Mouse (Mus musculus): ENCODE data around the gene Dmrt1. TPM values are rescaled to one million over a fixed set of nuclear protein-coding genes. Genes with fewer than 3 reads are reported as not detected.
A peak's percentile ranks its signal among the peaks of the same experiment; 100 is the strongest.

Dmrt1 gene
- polyA plus RNA-seq, 1 experiment from 2014 or later = 0.14 TPM

- Histone ChIP-seq H3K4me3 (ENCODE audit: low read depth, low read length) (peak within 1 kb of the TSS; percentile 48), H3K9ac (ENCODE audit: low read depth, low read length) (no peak within 1 kb of the TSS)
These were observed 104.6 kb downstream of the Dmrt1 start, which contains the start of gene Dmrt3 for GRCm38 (mm10) chr19:25610015-25610410. Dmrt3 (plus strand) TSS chr19:25610301.

GRCm38 (mm10) chr19:25610411-25611111 is 105.1 kb downstream of the Dmrt1 start:
- ATAC-seq (replicated peaks; ENCODE audit: insufficient number of reproducible peaks, low FRiP score, low TSS enrichment) = no peak
- H3K27ac ChIP-seq (ENCODE audit: low read depth, low read length) = no peak overlapping the region

More at GRCm38 (mm10) chr19:25610015-25610410, 104.6 kb downstream of the Dmrt1 start, which contains the start of gene Dmrt3:
- ATAC-seq (replicated peaks; ENCODE audit: insufficient number of reproducible peaks, low FRiP score, low TSS enrichment) = 0 out of 2 replicates have a peak, but pooled peaks have one; percentile 36
- Histone ChIP-seq H3K9me3 (replicated peaks; ENCODE audit: control insufficient read depth, low read length) (no peaks in the 10 kb centered on the region), H3K36me3 (ENCODE audit: control insufficient read depth, insufficient read depth, low read length) (no peaks in the 10 kb centered on the region), H3K27ac (ENCODE audit: low read depth, low read length) (no peak within 1 kb of the TSS), H3K4me2 (peak within 1 kb of the TSS; percentile 86), H3K4me1 (ENCODE audit: control insufficient read depth, insufficient read depth, low read length) (peaks cover 22% of the 10 kb centered on the region), H3K27me3 (ENCODE audit: control insufficient read depth, insufficient read depth, low read length) (peaks cover 93% of the 10 kb centered on the region)
- 0% methylated on average over 26 of the region's 29 CpGs for WGBS (ENCODE audit: insufficient replicate concordance)

GRCm38 (mm10) chr19:25611116-25611515 is 105.7 kb downstream of the Dmrt1 start:
- Histone ChIP-seq H3K4me3 (ENCODE audit: low read depth, low read length) (peak overlapping the region; percentile 48), H3K4me1 (ENCODE audit: control insufficient read depth, insufficient read depth, low read length) (peaks cover 15% of the 10 kb centered on the region), H3K9ac (ENCODE audit: low read depth, low read length) (no peak overlapping the region), H3K4me2 (peak overlapping the region; percentile 86), H3K36me3 (ENCODE audit: control insufficient read depth, insufficient read depth, low read length) (no peaks in the 10 kb centered on the region), H3K9me3 (replicated peaks; ENCODE audit: control insufficient read depth, low read length) (no peaks in the 10 kb centered on the region), H3K27ac (ENCODE audit: low read depth, low read length) (no peak overlapping the region), H3K27me3 (ENCODE audit: control insufficient read depth, insufficient read depth, low read length) (peaks cover 93% of the 10 kb centered on the region)
- no peak for ATAC-seq (replicated peaks; ENCODE audit: insufficient number of reproducible peaks, low FRiP score, low TSS enrichment)
- under 1% methylated on average over 40 of the region's 42 CpGs for WGBS (ENCODE audit: insufficient replicate concordance)

More at GRCm38 (mm10) chr19:25610411-25611111, 105.1 kb downstream of the Dmrt1 start:
- H3K9me3 ChIP-seq (replicated peaks; ENCODE audit: control insufficient read depth, low read length) = no peaks in the 10 kb centered on the region
- peak overlapping the region; percentile 48 for H3K4me3 ChIP-seq (ENCODE audit: low read depth, low read length)
- peaks cover 21% of the 10 kb centered on the region for H3K4me1 ChIP-seq (ENCODE audit: control insufficient read depth, insufficient read depth, low read length)
- H3K36me3 ChIP-seq (ENCODE audit: control insufficient read depth, insufficient read depth, low read length) = no peaks in the 10 kb centered on the region
- H3K4me2 ChIP-seq = peak overlapping the region; percentile 86
- peaks cover 93% of the 10 kb centered on the region for H3K27me3 ChIP-seq (ENCODE audit: control insufficient read depth, insufficient read depth, low read length)
- under 1% methylated on average over 62 of the region's 71 CpGs for WGBS (ENCODE audit: insufficient replicate concordance)
- H3K9ac ChIP-seq (ENCODE audit: low read depth, low read length) = no peak overlapping the region

- H3K27ac ChIP-seq (ENCODE audit: low read depth, low read length) = no peak overlapping the region
- no peak overlapping the region for H3K4me3 ChIP-seq (ENCODE audit: low read depth, low read length)
- no peaks in the 10 kb centered on the region for H3K9me3 ChIP-seq (replicated peaks; ENCODE audit: control insufficient read depth, low read length)
- 5% methylated on average over 16 of the region's 16 CpGs for WGBS (ENCODE audit: insufficient replicate concordance)
- H3K36me3 ChIP-seq (ENCODE audit: control insufficient read depth, insufficient read depth, low read length) = no peaks in the 10 kb centered on the region
- no peak for ATAC-seq (replicated peaks; ENCODE audit: insufficient number of reproducible peaks, low FRiP score, low TSS enrichment)
- peaks cover 93% of the 10 kb centered on the region for H3K27me3 ChIP-seq (ENCODE audit: control insufficient read depth, insufficient read depth, low read length)
- H3K9ac ChIP-seq (ENCODE audit: low read depth, low read length) = no peak overlapping the region
- H3K4me1 ChIP-seq (ENCODE audit: control insufficient read depth, insufficient read depth, low read length) = peaks cover 14% of the 10 kb centered on the region
- H3K4me2 ChIP-seq = no peak overlapping the region
These were observed 106.7 kb downstream of the Dmrt1 start for GRCm38 (mm10) chr19:25611876-25612805.

- H3K4me3 ChIP-seq (ENCODE audit: low read depth, low read length) = no peak overlapping the region
These were observed 107.4 kb downstream of the Dmrt1 start for GRCm38 (mm10) chr19:25612806-25613295.

GRCm38 (mm10) chr19:25613476-25614300 is 108.3 kb downstream of the Dmrt1 start:
- Histone ChIP-seq H3K27ac (ENCODE audit: low read depth, low read length) (no peak overlapping the region), H3K9me3 (replicated peaks; ENCODE audit: control insufficient read depth, low read length) (no peaks in the 10 kb centered on the region), H3K9ac (ENCODE audit: low read depth, low read length) (no peak overlapping the region), H3K4me3 (ENCODE audit: low read depth, low read length) (no peak overlapping the region), H3K4me1 (ENCODE audit: control insufficient read depth, insufficient read depth, low read length) (peaks cover 14% of the 10 kb centered on the region), H3K36me3 (ENCODE audit: control insufficient read depth, insufficient read depth, low read length) (no peaks in the 10 kb centered on the region), H3K4me2 (no peak overlapping the region), H3K27me3 (ENCODE audit: control insufficient read depth, insufficient read depth, low read length) (peaks cover 82% of the 10 kb centered on the region)
- 9% methylated on average over 13 of the region's 13 CpGs for WGBS (ENCODE audit: insufficient replicate concordance)
- ATAC-seq (replicated peaks; ENCODE audit: insufficient number of reproducible peaks, low FRiP score, low TSS enrichment) = no peak

More at GRCm38 (mm10) chr19:25612806-25613295, 107.4 kb downstream of the Dmrt1 start:
- Histone ChIP-seq H3K4me1 (ENCODE audit: control insufficient read depth, insufficient read depth, low read length) (peaks cover 14% of the 10 kb centered on the region), H3K27me3 (ENCODE audit: control insufficient read depth, insufficient read depth, low read length) (peaks cover 89% of the 10 kb centered on the region), H3K4me2 (no peak overlapping the region), H3K9me3 (replicated peaks; ENCODE audit: control insufficient read depth, low read length) (no peaks in the 10 kb centered on the region), H3K27ac (ENCODE audit: low read depth, low read length) (no peak overlapping the region), H3K36me3 (ENCODE audit: control insufficient read depth, insufficient read depth, low read length) (no peaks in the 10 kb centered on the region), H3K9ac (ENCODE audit: low read depth, low read length) (no peak overlapping the region)
- WGBS (ENCODE audit: insufficient replicate concordance) = 6% methylated on average over 6 of the region's 6 CpGs
- no peak for ATAC-seq (replicated peaks; ENCODE audit: insufficient number of reproducible peaks, low FRiP score, low TSS enrichment)

- Histone ChIP-seq H3K9ac (ENCODE audit: low read depth, low read length) (no peak overlapping the region), H3K9me3 (replicated peaks; ENCODE audit: control insufficient read depth, low read length) (no peaks in the 10 kb centered on the region), H3K36me3 (ENCODE audit: control insufficient read depth, insufficient read depth, low read length) (no peaks in the 10 kb centered on the region), H3K27ac (ENCODE audit: low read depth, low read length) (no peak overlapping the region), H3K4me2 (no peak overlapping the region), H3K27me3 (ENCODE audit: control insufficient read depth, insufficient read depth, low read length) (peaks cover 84% of the 10 kb centered on the region), H3K4me1 (ENCODE audit: control insufficient read depth, insufficient read depth, low read length) (peaks cover 3% of the 10 kb centered on the region), H3K4me3 (ENCODE audit: low read depth, low read length) (no peak overlapping the region)
- WGBS (ENCODE audit: insufficient replicate concordance) = 25% methylated on average over 6 of the region's 6 CpGs
- no peak for ATAC-seq (replicated peaks; ENCODE audit: insufficient number of reproducible peaks, low FRiP score, low TSS enrichment)
These were observed 110.5 kb downstream of the Dmrt1 start for GRCm38 (mm10) chr19:25615889-25616288.

Measured in heart, embryonic 11.5 days (tissue).